In the genomic region with DNA sequence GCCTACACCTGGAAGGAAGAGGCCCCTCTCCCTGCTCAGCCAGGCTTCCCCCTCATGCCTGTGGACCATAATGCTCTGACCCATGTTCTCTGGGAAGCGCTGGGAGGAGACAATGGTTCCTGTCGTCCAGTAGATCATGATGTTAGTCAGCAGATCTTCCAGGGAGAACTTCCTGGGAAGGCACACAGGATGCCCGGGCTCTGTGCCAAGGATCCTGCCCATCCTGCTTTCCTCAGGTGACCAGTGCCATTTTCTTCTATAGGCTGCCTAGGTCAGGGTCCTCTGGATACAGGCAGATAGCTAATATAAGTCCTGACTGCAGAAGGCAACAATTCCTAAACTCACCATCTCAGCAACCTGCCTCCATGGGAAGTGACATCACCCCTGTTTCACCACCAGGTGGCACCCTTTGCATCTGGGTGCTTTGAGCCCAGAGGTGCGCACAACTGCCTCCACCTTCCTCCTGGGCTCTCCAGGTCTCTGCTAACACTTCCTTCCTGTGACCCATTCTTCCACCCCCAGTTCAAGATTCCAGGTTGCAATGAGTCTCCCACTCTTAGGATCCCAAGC, we compare ENCODE assay signal across 9 mouse cellular contexts. TPM values are rescaled to one million over a fixed set of nuclear protein-coding genes. Genes with fewer than 3 reads are reported as not detected.
DNase-seq lines count a peak whose midpoint lies in the region; ATAC-seq and TF ChIP-seq lines count a peak whose summit lies in the region.
"Had no signal": no experiment of that assay in that cellular context is flagged by ENCODE, and none has a peak within 500 bp of the region (broad histone marks: within the 10 kb centered on the region; RNA-seq: fewer than 3 reads in every experiment).

No protein-coding gene starts in this region.

- intact Hi-C loops in left cerebral cortex, postnatal 25 days (cut with DNase I), result no loop called here

- peaks cover 23% of the 10 kb centered on the region for H3K36me3 ChIP-seq in E14TG2a.4 (ENCODE audit: insufficient read depth, low read length)
- H3K36me3 ChIP-seq in liver, postnatal 0 days (replicated peaks; ENCODE audit: insufficient read depth, low read length), result peaks cover 18% of the 10 kb centered on the region
- H3K36me3 ChIP-seq in forebrain, embryonic 12.5 days (replicated peaks), result no peaks in the 10 kb centered on the region
- H3K36me3 ChIP-seq: midbrain, embryonic 12.5 days had no signal

- no peak overlapping the region for H3K9ac ChIP-seq in liver, postnatal 0 days (replicated peaks)
- no peak overlapping the region for H3K9ac ChIP-seq in forebrain, embryonic 12.5 days
- H3K9ac ChIP-seq: midbrain, embryonic 12.5 days had no signal

- DNase-seq in kidney, adult 18-20 months, result peak; percentile 45
- no peak for DNase-seq in kidney, adult 11 months
- peak; percentile 72 for DNase-seq in liver, postnatal 0 days
- DNase-seq in testis, postnatal 10 days (ENCODE audit: low spot score), result peak; percentile 74
- no peak for DNase-seq in left cerebral cortex, postnatal 25 days (ENCODE audit: low spot score in 2 of 2)

- H3K27me3 ChIP-seq in E14TG2a.4 (ENCODE audit: insufficient read depth, low read length), result no peaks in the 10 kb centered on the region
- H3K27me3 ChIP-seq in liver, postnatal 0 days (ENCODE audit: insufficient read depth, low read length), result no peaks in the 10 kb centered on the region
- H3K27me3 ChIP-seq in forebrain, embryonic 12.5 days, result no peaks in the 10 kb centered on the region
- H3K27me3 ChIP-seq: midbrain, embryonic 12.5 days had no signal

- peaks cover 90% of the 10 kb centered on the region for H3K4me1 ChIP-seq in E14TG2a.4 (replicated peaks; ENCODE audit: low read depth, low read length)
- H3K4me1 ChIP-seq in bone marrow macrophage, adult 2 months (ENCODE audit: control insufficient read depth, insufficient read depth, low read length), result peaks cover 14% of the 10 kb centered on the region
- 0 out of 2 replicates have a peak, but pooled peaks cover 2% of the 10 kb centered on the region for H3K4me1 ChIP-seq in liver, postnatal 0 days (ENCODE audit: insufficient read depth)
- no peaks in the 10 kb centered on the region for H3K4me1 ChIP-seq in forebrain, embryonic 12.5 days
- H3K4me1 ChIP-seq: midbrain, embryonic 12.5 days had no signal

- no peak for TF ChIP-seq EP300 in liver, postnatal 0 days (IDR thresholded peaks at IDR 0.05; ENCODE audit: low read depth)

- H3K4me2 ChIP-seq in liver, postnatal 0 days (ENCODE audit: low read depth, low read length), result no peak overlapping the region
- H3K4me2 ChIP-seq in forebrain, embryonic 12.5 days, result no peak overlapping the region
- H3K4me2 ChIP-seq: midbrain, embryonic 12.5 days had no signal

- TF ChIP-seq POLR2A in bone marrow macrophage, adult 2 months (IDR thresholded peaks at IDR 0.05; ENCODE audit: borderline replicate concordance, low read depth, low read length), result no peak

- H3K27ac ChIP-seq in bone marrow macrophage, adult 2 months (ENCODE audit: insufficient read depth, low read depth, low read length), result no peak overlapping the region
- no peak overlapping the region for H3K27ac ChIP-seq in liver, postnatal 0 days (ENCODE audit: low read depth)
- H3K27ac ChIP-seq in forebrain, embryonic 12.5 days, result no peak overlapping the region
- H3K27ac ChIP-seq: midbrain, embryonic 12.5 days had no signal

- WGBS in liver, postnatal 0 days (ENCODE audit: insufficient replicate concordance), result 60% methylated on average over 4 of the region's 4 CpGs
- WGBS in forebrain, embryonic 12.5 days, result 61% methylated on average over 4 of the region's 4 CpGs

- TF ChIP-seq CTCF in E14TG2a.4 (conservative IDR thresholded peaks at IDR 0.05; ENCODE audit: low read length), result peak; percentile 82
- peak; percentile 55; the same call in 1 of the 2 replicates for TF ChIP-seq CTCF in bone marrow macrophage, adult 2 months (IDR thresholded peaks at IDR 0.05; ENCODE audit: low read depth, low read length)
- TF ChIP-seq CTCF in liver, postnatal 0 days (IDR thresholded peaks at IDR 0.05; ENCODE audit: low read depth), result peak; percentile 94

- 0 out of 2 replicates have a peak, but pooled peaks have one; percentile 6 for ATAC-seq in liver, postnatal 0 days
- no peak for ATAC-seq in forebrain, embryonic 12.5 days (ENCODE audit: low FRiP score)

- H3K9me3 ChIP-seq in E14TG2a.4 (ENCODE audit: low read length), result no peaks in the 10 kb centered on the region
- no peaks in the 10 kb centered on the region for H3K9me3 ChIP-seq in liver, postnatal 0 days (ENCODE audit: low read length)
- H3K9me3 ChIP-seq in forebrain, embryonic 12.5 days, result no peaks in the 10 kb centered on the region
- H3K9me3 ChIP-seq: midbrain, embryonic 12.5 days had no signal

- H3K4me3 ChIP-seq in E14TG2a.4 (replicated peaks; ENCODE audit: low read length), result no peak overlapping the region
- H3K4me3 ChIP-seq in bone marrow macrophage, adult 2 months (ENCODE audit: insufficient read depth, low read length), result no peak overlapping the region
- H3K4me3 ChIP-seq in liver, postnatal 0 days (ENCODE audit: low read depth, low read length), result no peak overlapping the region
- H3K4me3 ChIP-seq in forebrain, embryonic 12.5 days (replicated peaks), result no peak overlapping the region
- H3K4me3 ChIP-seq: midbrain, embryonic 12.5 days had no signal

RNA-seq across cellular contexts. Expression of a gene that starts 34.1 kb away (rescaled TPM):
- 23.4 and 23.9 TPM in 2 replicates for polyA plus RNA-seq in bone marrow macrophage, adult 2 months (2012; ENCODE audit: insufficient read depth, insufficient read length, missing spikeins)
- 6.3 and 7.4 TPM in 2 replicates for polyA plus RNA-seq in liver, postnatal 0 days (2015; fragmentation: Nextera tagmentation; extraction: Ambion mirVana)
- 2.0 and 2.4 TPM in 2 replicates for polyA plus RNA-seq in forebrain, embryonic 12.5 days (2016; fragmentation: Nextera tagmentation; extraction: Ambion mirVana)
- 10 to 100 TPM; 10.5 to 11.1 TPM for total RNA-seq in left cerebral cortex, postnatal 25 days (2021)

RNA-seq across cellular contexts. Expression of a gene that starts 41.4 kb away (rescaled TPM):
- not detected in 2 replicates for polyA plus RNA-seq in bone marrow macrophage, adult 2 months (2012; ENCODE audit: insufficient read depth, insufficient read length, missing spikeins)
- polyA plus RNA-seq in liver, postnatal 0 days (2015; fragmentation: Nextera tagmentation; extraction: Ambion mirVana), result 1.6 and 2.2 TPM in 2 replicates
- polyA plus RNA-seq in forebrain, embryonic 12.5 days (2016; fragmentation: Nextera tagmentation; extraction: Ambion mirVana), result 0.24 and 0.34 TPM in 2 replicates
- under 1 TPM; 0.44 to 0.89 TPM for total RNA-seq in left cerebral cortex, postnatal 25 days (2021)

RNA-seq across cellular contexts. Expression of a gene that starts 44.5 kb away (rescaled TPM):
- polyA plus RNA-seq in bone marrow macrophage, adult 2 months (2012; ENCODE audit: insufficient read depth, insufficient read length, missing spikeins), result 40.7 and 45.8 TPM in 2 replicates
- 81.9 and 83.5 TPM in 2 replicates for polyA plus RNA-seq in liver, postnatal 0 days (2015; fragmentation: Nextera tagmentation; extraction: Ambion mirVana)
- 0.95 and 1.3 TPM in 2 replicates for polyA plus RNA-seq in forebrain, embryonic 12.5 days (2016; fragmentation: Nextera tagmentation; extraction: Ambion mirVana)
- total RNA-seq in left cerebral cortex, postnatal 25 days (2021), result 10 to 100 TPM; 24.6 to 34.3 TPM

Comparison
In these comparisons a context has a peak if more than half of its experiments do, and no peak if none do; other contexts are left out.
1. DNase-seq: peak in kidney, adult 18-20 months (single experiment), liver, postnatal 0 days (single experiment) and testis, postnatal 10 days (single experiment); none in kidney, adult 11 months (single experiment) and left cerebral cortex, postnatal 25 days (0 of 2).
2. RNA of a gene that starts 44.5 kb away (polyA plus RNA-seq): 81.9 to 83.5 TPM in liver, postnatal 0 days and 40.7 to 45.8 TPM in bone marrow macrophage, adult 2 months; 0.95 to 1.3 TPM in forebrain, embryonic 12.5 days; every median in the first group is over 10 times any median in the second.
3. Peak in every context shown above with its lines, with median percentiles within 50 percentile points of each other: CTCF ChIP-seq.